Mouse (Mus musculus): Measurements from ENCODE around the gene Pcsk6. TPM values are rescaled to one million over a fixed set of nuclear protein-coding genes. Genes with fewer than 3 reads are reported as not detected.

Gene Pcsk6
- polyA plus RNA-seq, 1 experiment = 0.06 TPM

GRCm38 (mm10) chr7:66005066-66005465, 143.5 kb downstream of the Pcsk6 start:
- TF ChIP-seq CEBPB (IDR thresholded peaks at IDR 0.05; ENCODE audit: low read depth) (no peak), CTCF (IDR thresholded peaks at IDR 0.05; ENCODE audit: control insufficient read depth, insufficient read depth, insufficient read length) (no peak), MYOG (IDR thresholded peaks at IDR 0.05; ENCODE audit: control insufficient read depth, extremely low read depth, insufficient read length) (no peak), MAX (IDR thresholded peaks at IDR 0.05) (no peak), USF1 (IDR thresholded peaks at IDR 0.05; ENCODE audit: low read depth) (no peak), MYOD1 (IDR thresholded peaks at IDR 0.05; ENCODE audit: control insufficient read depth, insufficient read length, low read depth) (no peak), FOSL1 (IDR thresholded peaks at IDR 0.05; ENCODE audit: insufficient read depth, low read length, poor library complexity, severe bottlenecking) (no peak)
- no peaks in the 10 kb centered on the region for H3K79me3 ChIP-seq (ENCODE audit: low read depth)
- H3K36me3 ChIP-seq (ENCODE audit: control insufficient read depth, insufficient read depth) = no peaks in the 10 kb centered on the region

GRCm38 (mm10) chr7:66008161-66008891, 146.8 kb downstream of the Pcsk6 start:
- no peaks in the 10 kb centered on the region for H3K79me2 ChIP-seq (ENCODE audit: control insufficient read depth, insufficient read depth)
- H3K27me3 ChIP-seq (ENCODE audit: control insufficient read depth, insufficient read depth, insufficient read length) = peaks cover 44% of the 10 kb centered on the region
- no peaks in the 10 kb centered on the region for H3K79me3 ChIP-seq (ENCODE audit: low read depth)
- H3K4me3 ChIP-seq (ENCODE audit: insufficient read depth, poor library complexity, severe bottlenecking) = no peak overlapping the region
- H3ac ChIP-seq (ENCODE audit: control insufficient read depth, insufficient read length, low read depth) = no peak overlapping the region
- TF ChIP-seq USF1 (IDR thresholded peaks at IDR 0.05; ENCODE audit: low read depth) (no peak), MAX (IDR thresholded peaks at IDR 0.05) (no peak), CTCF (IDR thresholded peaks at IDR 0.05; ENCODE audit: control insufficient read depth, insufficient read depth, insufficient read length) (no peak), FOSL1 (IDR thresholded peaks at IDR 0.05; ENCODE audit: insufficient read depth, low read length, poor library complexity, severe bottlenecking) (no peak)
- H3K36me3 ChIP-seq (ENCODE audit: control insufficient read depth, insufficient read depth) = no peaks in the 10 kb centered on the region

More at GRCm38 (mm10) chr7:66005066-66005465, 143.5 kb downstream of the Pcsk6 start:
- Histone ChIP-seq H3K27me3 (ENCODE audit: control insufficient read depth, insufficient read depth, insufficient read length) (peaks cover 33% of the 10 kb centered on the region), H3K79me2 (ENCODE audit: control insufficient read depth, insufficient read depth) (no peaks in the 10 kb centered on the region), H3ac (ENCODE audit: control insufficient read depth, insufficient read length, low read depth) (no peak overlapping the region), H3K4me3 (ENCODE audit: insufficient read depth, poor library complexity, severe bottlenecking) (no peak overlapping the region)

GRCm38 (mm10) chr7:66008892-66009273, 147.3 kb downstream of the Pcsk6 start:
- no peak overlapping the region for H3K4me3 ChIP-seq (ENCODE audit: insufficient read depth, poor library complexity, severe bottlenecking)
- no peaks in the 10 kb centered on the region for H3K36me3 ChIP-seq (ENCODE audit: control insufficient read depth, insufficient read depth)
- H3ac ChIP-seq (ENCODE audit: control insufficient read depth, insufficient read length, low read depth) = no peak overlapping the region
- peaks cover 40% of the 10 kb centered on the region for H3K27me3 ChIP-seq (ENCODE audit: control insufficient read depth, insufficient read depth, insufficient read length)
- TF ChIP-seq MAX (IDR thresholded peaks at IDR 0.05) = no peak
- no peak for TF ChIP-seq CEBPB (IDR thresholded peaks at IDR 0.05; ENCODE audit: low read depth)
- no peak for TF ChIP-seq MYOG (IDR thresholded peaks at IDR 0.05; ENCODE audit: control insufficient read depth, extremely low read depth, insufficient read length)
- TF ChIP-seq FOSL1 (IDR thresholded peaks at IDR 0.05; ENCODE audit: insufficient read depth, low read length, poor library complexity, severe bottlenecking) = no peak
- TF ChIP-seq USF1 (IDR thresholded peaks at IDR 0.05; ENCODE audit: low read depth) = no peak
- H3K79me2 ChIP-seq (ENCODE audit: control insufficient read depth, insufficient read depth) = no peaks in the 10 kb centered on the region
- H3K79me3 ChIP-seq (ENCODE audit: low read depth) = no peaks in the 10 kb centered on the region

- no peaks in the 10 kb centered on the region for H3K79me3 ChIP-seq (ENCODE audit: low read depth)
- no peaks in the 10 kb centered on the region for H3K36me3 ChIP-seq (ENCODE audit: control insufficient read depth, insufficient read depth)
- peaks cover 43% of the 10 kb centered on the region for H3K27me3 ChIP-seq (ENCODE audit: control insufficient read depth, insufficient read depth, insufficient read length)
- TF ChIP-seq MAX (IDR thresholded peaks at IDR 0.05) = no peak
- no peaks in the 10 kb centered on the region for H3K79me2 ChIP-seq (ENCODE audit: control insufficient read depth, insufficient read depth)
- H3ac ChIP-seq (ENCODE audit: control insufficient read depth, insufficient read length, low read depth) = no peak overlapping the region
- H3K4me3 ChIP-seq (ENCODE audit: insufficient read depth, poor library complexity, severe bottlenecking) = no peak overlapping the region
Observed at GRCm38 (mm10) chr7:66010518-66010917, 149.0 kb downstream of the Pcsk6 start.

GRCm38 (mm10) chr7:66027747-66028146, 166.2 kb downstream of the Pcsk6 start:
- H3K36me3 ChIP-seq (ENCODE audit: control insufficient read depth, insufficient read depth) = no peaks in the 10 kb centered on the region
- peaks cover 39% of the 10 kb centered on the region for H3K27me3 ChIP-seq (ENCODE audit: control insufficient read depth, insufficient read depth, insufficient read length)
- no peak overlapping the region for H3K4me3 ChIP-seq (ENCODE audit: insufficient read depth, poor library complexity, severe bottlenecking)
- no peaks in the 10 kb centered on the region for H3K79me2 ChIP-seq (ENCODE audit: control insufficient read depth, insufficient read depth)
- H3K79me3 ChIP-seq (ENCODE audit: low read depth) = no peaks in the 10 kb centered on the region
- TF ChIP-seq MYOG (IDR thresholded peaks at IDR 0.05; ENCODE audit: control insufficient read depth, extremely low read depth, insufficient read length) (no peak), USF1 (IDR thresholded peaks at IDR 0.05; ENCODE audit: low read depth) (no peak), MYOD1 (IDR thresholded peaks at IDR 0.05; ENCODE audit: control insufficient read depth, insufficient read length, low read depth) (no peak), CTCF (IDR thresholded peaks at IDR 0.05; ENCODE audit: control insufficient read depth, insufficient read depth, insufficient read length) (no peak), CEBPB (IDR thresholded peaks at IDR 0.05; ENCODE audit: low read depth) (no peak), MAX (IDR thresholded peaks at IDR 0.05) (no peak), FOSL1 (IDR thresholded peaks at IDR 0.05; ENCODE audit: insufficient read depth, low read length, poor library complexity, severe bottlenecking) (no peak)
- H3ac ChIP-seq (ENCODE audit: control insufficient read depth, insufficient read length, low read depth) = no peak overlapping the region

GRCm38 (mm10) chr7:66028766-66029512, 167.4 kb downstream of the Pcsk6 start:
- H3K79me3 ChIP-seq (ENCODE audit: low read depth) = no peaks in the 10 kb centered on the region
- no peak overlapping the region for H3ac ChIP-seq (ENCODE audit: control insufficient read depth, insufficient read length, low read depth)
- H3K36me3 ChIP-seq (ENCODE audit: control insufficient read depth, insufficient read depth) = no peaks in the 10 kb centered on the region
- TF ChIP-seq MAX (IDR thresholded peaks at IDR 0.05) (no peak), MYOD1 (IDR thresholded peaks at IDR 0.05; ENCODE audit: control insufficient read depth, insufficient read length, low read depth) (no peak), USF1 (IDR thresholded peaks at IDR 0.05; ENCODE audit: low read depth) (no peak), CEBPB (IDR thresholded peaks at IDR 0.05; ENCODE audit: low read depth) (no peak), MYOG (IDR thresholded peaks at IDR 0.05; ENCODE audit: control insufficient read depth, extremely low read depth, insufficient read length) (no peak), CTCF (IDR thresholded peaks at IDR 0.05; ENCODE audit: control insufficient read depth, insufficient read depth, insufficient read length) (no peak), FOSL1 (IDR thresholded peaks at IDR 0.05; ENCODE audit: insufficient read depth, low read length, poor library complexity, severe bottlenecking) (no peak)
- no peaks in the 10 kb centered on the region for H3K79me2 ChIP-seq (ENCODE audit: control insufficient read depth, insufficient read depth)
- no peak overlapping the region for H3K4me3 ChIP-seq (ENCODE audit: insufficient read depth, poor library complexity, severe bottlenecking)
- peaks cover 47% of the 10 kb centered on the region for H3K27me3 ChIP-seq (ENCODE audit: control insufficient read depth, insufficient read depth, insufficient read length)
